Mouse (Mus musculus) splenic B cell, adult 2 months (primary cell): ENCODE results near the gene Col5a1.

ENCODE experiments used
- DNase-seq: peaks from one replicate; pipeline ENCODE4 v3.0.0-alpha.2; 2011; ENCODE audit warnings: low read depth, low spot score
- H3K27me3 ChIP-seq: 2 replicates; pipeline ENCODE4 v1.6.1; 2012; ENCODE audit warnings: mild to moderate bottlenecking, low read length, moderate library complexity, mixed read lengths; ENCODE audit not compliant: control insufficient read depth, poor library complexity, insufficient read depth, severe bottlenecking
- H3K36me3 ChIP-seq: 2 replicates; pipeline ENCODE4 v1.6.1; 2012; ENCODE audit warnings: mild to moderate bottlenecking, low read length, moderate library complexity, mixed read lengths; ENCODE audit not compliant: control insufficient read depth, poor library complexity, insufficient read depth, severe bottlenecking

The Col5a1 gene

GRCm38 (mm10) chr2:27895648-27896047, 9.4 kb downstream of the Col5a1 start:
- no peak for DNase-seq
- Histone ChIP-seq H3K27me3 (no peaks in the 10 kb centered on the region), H3K36me3 (no peaks in the 10 kb centered on the region)

- DNase-seq = no peak
- Histone ChIP-seq H3K36me3 (no peaks in the 10 kb centered on the region), H3K27me3 (no peaks in the 10 kb centered on the region)
Measured at GRCm38 (mm10) chr2:27897161-27897560, 10.9 kb downstream of the Col5a1 start.

GRCm38 (mm10) chr2:27899894-27900293, 13.7 kb downstream of the Col5a1 start:
- peak; percentile 57 for DNase-seq
- Histone ChIP-seq H3K27me3 (no peaks in the 10 kb centered on the region), H3K36me3 (no peaks in the 10 kb centered on the region)

GRCm38 (mm10) chr2:27901076-27901475, 14.9 kb downstream of the Col5a1 start:
- no peaks in the 10 kb centered on the region for H3K27me3 ChIP-seq
- DNase-seq = no peak
- H3K36me3 ChIP-seq = no peaks in the 10 kb centered on the region

GRCm38 (mm10) chr2:27901525-27902245, 15.5 kb downstream of the Col5a1 start:
- DNase-seq = no peak
- Histone ChIP-seq H3K36me3 (no peaks in the 10 kb centered on the region), H3K27me3 (no peaks in the 10 kb centered on the region)

- DNase-seq = no peak
- H3K27me3 ChIP-seq = no peaks in the 10 kb centered on the region
- no peaks in the 10 kb centered on the region for H3K36me3 ChIP-seq
Measured at GRCm38 (mm10) chr2:27902318-27902717, 16.1 kb downstream of the Col5a1 start.

GRCm38 (mm10) chr2:27905411-27905810, 19.2 kb downstream of the Col5a1 start:
- Histone ChIP-seq H3K27me3 (no peaks in the 10 kb centered on the region), H3K36me3 (no peaks in the 10 kb centered on the region)
- no peak for DNase-seq

- no peaks in the 10 kb centered on the region for H3K27me3 ChIP-seq
- DNase-seq = no peak
Measured at GRCm38 (mm10) chr2:27910501-27910900, 24.3 kb downstream of the Col5a1 start.

GRCm38 (mm10) chr2:27912546-27913275, 26.5 kb downstream of the Col5a1 start:
- Histone ChIP-seq H3K27me3 (no peaks in the 10 kb centered on the region), H3K36me3 (no peaks in the 10 kb centered on the region)
- no peak for DNase-seq

More at GRCm38 (mm10) chr2:27910501-27910900, 24.3 kb downstream of the Col5a1 start:
- no peaks in the 10 kb centered on the region for H3K36me3 ChIP-seq

- DNase-seq = peak; percentile 4
- no peaks in the 10 kb centered on the region for H3K36me3 ChIP-seq
- H3K27me3 ChIP-seq = no peaks in the 10 kb centered on the region
Measured at GRCm38 (mm10) chr2:27915726-27916125, 29.5 kb downstream of the Col5a1 start.

GRCm38 (mm10) chr2:27916316-27916715, 30.1 kb downstream of the Col5a1 start:
- DNase-seq = no peak
- Histone ChIP-seq H3K27me3 (no peaks in the 10 kb centered on the region), H3K36me3 (no peaks in the 10 kb centered on the region)

GRCm38 (mm10) chr2:27917177-27917576, 31.0 kb downstream of the Col5a1 start:
- no peaks in the 10 kb centered on the region for H3K36me3 ChIP-seq
- no peak for DNase-seq
- no peaks in the 10 kb centered on the region for H3K27me3 ChIP-seq

- no peaks in the 10 kb centered on the region for H3K27me3 ChIP-seq
- no peak for DNase-seq
- H3K36me3 ChIP-seq = no peaks in the 10 kb centered on the region
Measured at GRCm38 (mm10) chr2:27918106-27918505, 31.9 kb downstream of the Col5a1 start.

GRCm38 (mm10) chr2:27919309-27919850, 33.2 kb downstream of the Col5a1 start:
- H3K27me3 ChIP-seq = no peaks in the 10 kb centered on the region
- H3K36me3 ChIP-seq = no peaks in the 10 kb centered on the region
- DNase-seq = no peak

- DNase-seq = no peak
- Histone ChIP-seq H3K27me3 (no peaks in the 10 kb centered on the region), H3K36me3 (no peaks in the 10 kb centered on the region)
Measured at GRCm38 (mm10) chr2:27922053-27922452, 35.8 kb downstream of the Col5a1 start.
